Mouse (Mus musculus) erythroblast, embryonic 14.5 days (primary cell): ENCODE measurements around the gene Tiam1.

Experiments used
- GATA1 ChIP-seq: IDR thresholded peaks from 2 replicates; pipeline ENCODE4 v1.6.1; 2012; ENCODE audit warnings: low read length, inconsistent platforms, mixed read lengths
- TAL1 ChIP-seq: IDR thresholded peaks from 3 replicates; pipeline ENCODE4 v1.6.1; 2012; ENCODE audit warnings: low read length, inconsistent platforms, mixed read lengths

DNA sequence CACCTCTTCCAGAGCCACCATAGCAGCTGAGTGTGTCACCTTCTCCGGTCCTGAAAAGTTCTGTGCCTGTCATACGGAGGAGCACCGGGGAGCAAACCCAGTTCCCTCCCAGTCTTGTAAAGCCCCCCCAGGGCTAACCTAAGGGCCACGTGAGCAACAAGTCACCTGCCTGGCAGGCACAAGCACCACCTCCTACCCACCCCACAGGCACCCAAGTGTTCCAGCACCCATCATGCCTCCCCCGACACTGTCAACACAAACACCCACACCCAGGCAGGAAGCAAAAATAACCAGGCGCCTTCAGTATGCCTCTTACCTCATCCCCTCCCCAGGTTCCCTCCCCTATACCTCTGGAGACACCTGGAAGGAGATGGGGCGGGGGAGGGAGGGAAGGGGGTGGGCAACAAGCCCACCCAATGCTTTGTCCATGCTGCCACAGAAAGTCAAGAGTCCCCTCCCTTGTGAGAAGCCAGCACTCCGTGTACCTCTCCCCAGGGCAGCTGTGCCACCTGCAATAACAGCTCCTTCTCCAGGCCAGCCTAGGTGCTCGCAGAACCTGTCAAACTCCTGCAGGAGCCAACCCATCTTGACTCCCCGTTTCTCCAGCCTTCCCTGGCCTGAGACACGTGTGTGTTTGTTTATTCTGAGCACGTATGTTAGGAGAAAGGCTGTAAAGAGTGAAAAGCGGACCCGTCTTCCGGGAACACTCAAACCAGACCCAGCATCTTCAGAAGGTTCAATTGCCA, 38.7 kb downstream of the Tiam1 start:
- no peak for TF ChIP-seq GATA1
- no peak for TF ChIP-seq TAL1
